Mouse (Mus musculus): ENCODE measurements at regions not wholly inside any gene's neighbourhood (a gene's known extent, or its start where the extent isn't known, plus 50 kb on each side); places are given as distances from the start of the nearest gene placed in this dataset.

GRCm38 (mm10) chr5:111958226-111958625 is 224.5 kb downstream of the Gm26897 start:
- peak; percentile 70 to 83 for DNase-seq

DNA sequence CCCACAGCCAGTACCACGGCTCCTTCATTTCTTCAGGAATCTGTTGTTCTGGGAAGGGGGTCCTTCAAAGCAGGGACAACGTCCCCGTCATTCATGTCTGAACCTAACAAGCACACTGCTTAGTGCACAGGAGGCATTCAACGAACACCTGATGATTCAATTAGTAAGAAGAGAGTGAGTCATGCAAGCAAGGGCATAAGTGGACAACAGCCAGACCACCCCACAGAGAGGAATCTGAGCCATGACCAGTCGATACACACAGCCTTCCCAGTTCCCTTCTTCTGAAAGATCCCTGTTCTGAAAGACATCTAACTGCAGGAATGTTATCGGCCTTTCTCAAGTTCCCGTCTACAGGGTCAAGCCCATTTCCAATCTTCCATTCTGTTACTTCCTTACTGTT is 231.6 kb downstream of the Gm26897 start:
- no peak for DNase-seq

GRCm38 (mm10) chr5:111968121-111968520 is 234.4 kb downstream of the Gm26897 start:
- peak; percentile 25 to 31 for DNase-seq

GRCm38 (mm10) chr5:111968701-111969100 is 235.0 kb downstream of the Gm26897 start:
- DNase-seq: no peak

GRCm38 (mm10) chr5:111971193-111971592 is 237.5 kb downstream of the Gm26897 start:
- no peak for DNase-seq

DNA sequence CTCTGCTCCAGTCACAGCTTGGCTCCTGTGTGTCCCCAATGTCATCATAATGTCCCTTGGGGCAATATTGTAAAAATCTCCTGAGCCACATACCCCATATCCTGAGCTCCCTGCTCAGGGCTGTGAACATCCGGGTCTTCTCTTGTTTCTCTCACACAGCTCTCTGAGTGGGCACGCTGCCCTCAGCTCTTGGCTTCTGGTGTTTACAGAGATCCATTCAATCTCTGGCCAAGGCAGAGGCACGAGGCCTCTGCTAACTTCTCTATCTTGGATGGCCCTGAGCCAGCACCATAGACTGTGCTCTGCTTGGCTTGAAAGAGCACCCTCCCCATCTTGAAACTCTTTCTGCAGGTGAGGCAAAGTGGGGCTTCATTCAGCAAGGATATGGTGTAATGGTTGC is 238.2 kb downstream of the Gm26897 start:
- DNase-seq: peak; percentile 71 to 78

- DNase-seq: no peak
Measured at GRCm38 (mm10) chr5:111975686-111976085, 242.0 kb downstream of the Gm26897 start.

- DNase-seq: no peak
Measured at GRCm38 (mm10) chr5:111979601-111980000, 245.9 kb downstream of the Gm26897 start.

GRCm38 (mm10) chr5:111982106-111982505 is 248.4 kb downstream of the Gm26897 start:
- no peak for DNase-seq

- no peak for DNase-seq
Measured at GRCm38 (mm10) chr5:111985997-111986396, 252.3 kb downstream of the Gm26897 start.

- DNase-seq: no peak
Measured at GRCm38 (mm10) chr5:111987036-111987435, 253.3 kb downstream of the Gm26897 start.

GRCm38 (mm10) chr5:111991805-111992204 is 258.1 kb downstream of the Gm26897 start:
- no peak for DNase-seq

DNA sequence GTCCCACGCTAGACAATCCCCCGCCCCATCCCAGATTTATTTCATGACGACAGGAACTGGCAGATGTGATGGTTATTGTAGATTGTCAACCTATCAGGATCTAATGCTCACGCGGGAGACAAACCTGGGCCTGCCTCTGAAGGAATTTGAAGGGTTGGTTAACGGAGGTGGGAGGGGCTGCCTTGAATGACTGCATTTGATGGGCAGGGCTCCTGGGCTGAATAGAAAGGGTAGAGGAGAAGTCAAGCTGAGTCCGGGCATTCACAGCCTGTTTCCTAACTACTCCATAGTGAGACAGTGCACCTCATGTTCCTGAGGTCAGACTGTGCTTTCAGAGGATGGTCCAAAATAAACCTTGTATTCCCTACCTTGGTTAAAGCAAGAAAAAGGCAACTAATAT is 259.1 kb downstream of the Cryba4 start:
- DNase-seq: no peak

- DNase-seq: peak in 1 of 2 experiments; percentile 21
Measured at GRCm38 (mm10) chr5:111993930-111994329, 258.4 kb downstream of the Cryba4 start.

DNA sequence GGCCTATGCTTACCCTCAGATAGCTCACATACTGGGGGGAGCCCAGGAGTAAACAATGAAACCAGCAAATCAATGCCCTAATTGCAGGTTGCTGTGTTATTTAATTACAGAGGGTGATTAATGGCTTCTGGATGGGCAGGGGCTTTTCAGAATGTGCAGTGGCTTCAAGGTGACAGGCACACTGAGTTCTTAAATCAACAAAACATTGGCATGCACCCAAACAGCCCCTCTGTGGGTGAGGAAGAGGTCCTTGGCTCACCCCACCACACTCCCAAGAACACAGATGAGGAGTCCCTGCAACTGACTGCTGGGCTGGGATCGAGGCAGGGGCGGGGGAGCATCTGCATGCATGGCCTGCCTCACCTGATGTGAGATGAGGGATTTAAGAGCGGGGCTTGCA is 255.5 kb downstream of the Cryba4 start:
- no peak for DNase-seq

DNA sequence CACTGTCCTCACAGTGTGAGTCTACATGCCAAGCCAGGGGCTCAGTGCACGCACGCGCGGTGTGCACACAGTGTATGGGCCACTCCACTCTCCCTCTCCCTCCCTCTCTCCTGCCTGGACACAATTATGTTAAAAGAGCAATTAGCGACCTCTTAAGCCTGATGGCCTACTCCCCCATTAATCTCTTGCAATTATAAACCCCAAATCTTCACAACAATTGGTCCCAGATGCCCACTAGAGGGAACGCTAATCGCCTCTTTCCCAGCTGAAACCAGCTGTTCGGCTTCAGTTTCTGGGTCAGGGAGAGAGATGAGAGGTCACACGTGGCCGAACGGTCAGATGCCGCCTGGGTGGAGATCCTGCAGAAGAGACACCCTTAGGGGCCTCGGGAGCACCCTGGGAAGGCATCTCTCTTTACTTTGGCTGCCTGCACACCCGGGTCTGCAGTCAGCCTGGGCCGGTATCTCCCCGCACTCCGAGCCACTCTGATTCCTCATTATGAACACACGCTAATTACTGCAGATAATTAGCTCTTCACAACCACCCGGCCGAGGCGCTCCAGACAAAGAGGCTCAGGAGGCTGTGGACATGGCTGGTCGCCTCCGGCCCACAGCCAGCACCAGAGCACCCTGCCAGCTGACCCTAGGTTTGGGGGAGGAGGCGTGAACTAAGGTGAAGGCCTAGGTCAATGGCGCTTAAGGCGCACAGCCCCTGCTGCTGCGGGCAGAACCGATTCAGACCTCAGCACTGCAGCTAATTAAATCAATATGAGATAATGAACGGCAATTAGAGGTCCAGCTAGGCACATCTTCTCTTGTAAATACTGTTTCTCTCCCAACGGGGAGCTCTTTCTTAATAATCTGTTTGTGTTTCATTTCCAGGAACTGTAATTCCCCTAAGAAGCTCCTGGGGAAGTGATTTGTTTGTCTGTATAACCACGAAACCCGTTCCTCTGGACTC is 250.3 kb downstream of the Cryba4 start:
- DNase-seq: peak; percentile 36 to 55

- DNase-seq: no peak
Measured at GRCm38 (mm10) chr5:112002856-112003660, 249.3 kb downstream of the Cryba4 start.

GRCm38 (mm10) chr5:112004041-112004440 is 248.3 kb downstream of the Cryba4 start:
- no peak for DNase-seq

- DNase-seq: peak; percentile 50 to 54
Measured at GRCm38 (mm10) chr5:112012505-112013164, 239.7 kb downstream of the Cryba4 start.

GRCm38 (mm10) chr5:112018925-112019324 is 233.4 kb downstream of the Cryba4 start:
- DNase-seq: peak; percentile 76 to 79

DNA sequence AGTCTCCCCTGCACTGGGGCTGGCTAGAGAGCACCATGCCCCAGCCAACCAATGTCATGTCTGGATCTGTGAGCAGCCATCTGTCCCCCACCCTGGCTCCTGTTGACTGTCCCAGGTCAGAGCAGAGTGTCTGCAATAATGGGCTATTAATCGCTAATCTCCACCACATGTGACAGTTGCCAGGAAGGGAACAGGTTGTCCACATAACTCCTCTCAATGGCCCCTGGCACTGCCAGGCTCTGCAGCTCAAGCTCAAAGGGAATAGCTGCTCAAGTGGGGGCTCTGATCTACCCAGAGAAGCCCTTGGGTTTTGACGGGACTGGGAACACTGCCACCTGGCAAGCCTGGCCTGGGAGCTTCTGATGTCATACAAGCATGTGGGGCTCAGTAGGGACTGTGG is 231.4 kb downstream of the Cryba4 start:
- peak; percentile 82 to 87 for DNase-seq

- peak; percentile 86 to 89 for DNase-seq
Measured at GRCm38 (mm10) chr5:112029955-112030354, 222.4 kb downstream of the Cryba4 start.

DNA sequence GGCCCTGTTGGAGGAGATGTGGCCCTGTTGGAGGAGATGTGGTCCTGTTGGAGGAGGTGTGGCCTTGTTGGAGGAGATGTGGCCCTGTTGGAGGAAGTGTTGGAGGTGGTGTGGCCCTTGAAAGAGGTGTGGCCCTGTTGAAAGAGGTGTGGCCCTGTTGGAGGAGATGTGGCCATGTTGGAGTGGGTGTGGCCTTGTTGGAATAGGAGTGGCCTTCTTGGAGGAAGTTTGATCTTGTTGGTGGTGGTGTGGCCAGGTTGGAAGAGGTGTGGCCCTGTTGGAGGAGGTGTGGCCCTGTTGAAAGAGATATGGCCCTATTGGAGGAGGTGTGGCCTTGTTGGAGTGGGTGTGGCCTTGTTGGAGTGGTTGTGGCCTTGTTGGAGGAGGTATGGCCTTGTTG is 220.3 kb downstream of the Cryba4 start:
- no peak for DNase-seq
